Mouse (Mus musculus): ENCODE data around the gene Aimp2.

DNA sequence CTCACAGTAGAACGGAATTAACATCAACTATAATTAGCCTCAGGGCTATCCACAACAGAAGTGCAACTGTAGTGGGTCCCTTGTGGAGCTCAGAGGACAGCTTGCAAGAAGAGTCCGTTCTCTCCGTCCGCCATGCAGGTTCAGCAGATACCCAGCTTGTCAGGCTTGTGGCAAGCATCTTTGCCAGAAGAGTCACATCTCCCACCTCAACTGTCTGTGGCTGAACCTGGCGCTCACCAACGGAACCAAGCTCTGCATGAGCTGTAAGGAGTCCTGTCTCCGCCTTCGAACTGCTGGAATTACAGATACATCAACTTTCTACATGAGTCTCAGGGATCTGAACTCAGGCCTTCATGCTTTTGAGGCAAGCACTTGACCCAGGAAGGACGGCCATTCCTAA is 26.5 kb upstream of the Aimp2 start:
- TF ChIP-seq CTCF (IDR thresholded peaks at IDR 0.05; ENCODE audit: extremely low read depth, insufficient read depth, insufficient read length, insufficient replicate concordance) (no peak), POLR2A (IDR thresholded peaks at IDR 0.05; ENCODE audit: low read depth, low read length) (no peak)

Data from spleen, adult 2 months (tissue).